Mouse (Mus musculus) cerebellum, adult 11-12 months (tissue): ENCODE measurements at regions not wholly inside any gene's neighbourhood (a gene's known extent, or its start where the extent isn't known, plus 50 kb on each side); places are given as distances from the start of the nearest gene placed in this dataset.
A peak's percentile ranks its signal among the peaks of the same experiment; 100 is the strongest.
"Not testable (repeated sequence)": the region's sequence is repeated elsewhere in the genome, so short reads cannot be mapped to it uniquely, and the experiment has no call there.

Experiments used
- DNase-seq: peaks from one replicate; pipeline ENCODE4 v3.0.0; 2022

DNA sequence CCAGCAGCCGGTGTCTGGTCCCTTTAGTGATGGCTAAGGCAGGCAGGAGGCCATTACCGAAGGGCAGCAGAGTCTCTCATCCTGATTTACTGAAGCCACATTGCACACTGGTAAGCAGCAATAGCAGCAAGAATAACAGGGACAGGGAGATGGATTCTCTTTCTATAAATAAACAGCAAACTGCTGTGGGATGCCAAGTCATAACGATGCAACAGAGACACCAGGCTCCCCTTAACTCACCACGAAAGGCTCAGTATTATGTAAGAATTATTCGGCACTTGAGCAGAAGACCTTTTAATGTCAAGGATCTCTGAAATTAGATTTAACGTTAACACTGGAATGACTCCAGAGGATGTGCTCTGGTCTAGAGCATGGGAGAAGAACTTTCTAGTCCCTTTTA, 202.1 kb downstream of the Ddx10 start:
- no peak for DNase-seq

DNA sequence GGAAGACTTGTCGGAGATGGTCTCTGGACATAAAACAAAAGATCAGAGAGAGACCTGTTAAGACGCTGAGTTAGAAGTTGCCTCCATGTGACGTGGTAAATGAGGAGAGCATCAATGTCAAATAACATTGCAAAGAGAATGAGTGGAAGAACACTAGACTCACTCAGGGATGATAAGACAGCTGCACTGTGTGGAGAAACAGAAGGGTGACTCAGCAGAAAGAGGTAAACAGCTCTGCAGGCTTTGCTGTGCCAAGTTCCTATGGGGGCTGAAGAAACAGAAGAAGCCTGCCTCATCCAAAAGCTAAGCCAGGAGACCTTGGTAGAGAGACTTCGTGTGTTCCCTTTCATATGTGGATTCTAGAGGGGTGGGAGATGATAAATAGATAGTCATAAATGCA, 214.1 kb downstream of the Ddx10 start:
- DNase-seq, result no peak

DNA sequence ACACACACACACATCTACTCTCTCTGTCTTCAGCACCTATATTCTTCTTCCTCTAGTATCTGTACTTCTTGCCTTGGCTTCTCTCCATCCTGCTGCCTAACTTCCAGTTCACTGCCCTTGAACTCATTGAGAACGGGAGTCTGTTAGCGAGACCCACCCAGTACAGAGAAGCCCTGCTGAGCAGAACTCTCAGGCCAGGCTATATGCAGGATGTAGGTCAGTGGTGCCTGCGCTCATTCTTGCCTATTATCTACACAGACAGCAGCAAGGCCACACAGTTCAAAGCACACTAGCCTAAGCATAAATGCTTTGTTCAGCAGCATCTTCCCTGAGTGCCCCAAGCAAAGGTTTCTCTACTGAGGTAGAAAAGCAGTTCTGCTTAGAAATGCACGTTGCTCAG, 225.8 kb downstream of the Ddx10 start:
- DNase-seq, result no peak

DNA sequence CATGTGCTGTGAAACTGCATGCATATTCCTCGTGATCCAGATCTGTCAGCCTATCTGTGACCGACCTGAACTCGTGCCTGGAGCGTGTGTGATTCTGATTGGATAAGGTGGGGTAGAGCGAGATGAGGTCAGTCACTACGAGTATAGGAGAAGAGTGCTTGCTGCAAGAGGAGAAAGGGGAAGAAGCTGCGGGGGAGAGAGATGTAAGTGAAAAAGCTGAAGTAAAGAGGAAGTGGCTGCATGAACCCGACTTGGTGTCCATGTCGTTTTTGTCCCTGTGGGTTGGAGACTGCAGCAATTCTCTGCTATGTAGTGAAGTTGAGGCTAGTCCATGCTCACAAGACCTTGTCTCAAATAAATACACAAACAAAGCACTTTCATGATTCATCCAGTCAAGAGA, 237.1 kb downstream of the Ddx10 start:
- DNase-seq, result no peak

DNA sequence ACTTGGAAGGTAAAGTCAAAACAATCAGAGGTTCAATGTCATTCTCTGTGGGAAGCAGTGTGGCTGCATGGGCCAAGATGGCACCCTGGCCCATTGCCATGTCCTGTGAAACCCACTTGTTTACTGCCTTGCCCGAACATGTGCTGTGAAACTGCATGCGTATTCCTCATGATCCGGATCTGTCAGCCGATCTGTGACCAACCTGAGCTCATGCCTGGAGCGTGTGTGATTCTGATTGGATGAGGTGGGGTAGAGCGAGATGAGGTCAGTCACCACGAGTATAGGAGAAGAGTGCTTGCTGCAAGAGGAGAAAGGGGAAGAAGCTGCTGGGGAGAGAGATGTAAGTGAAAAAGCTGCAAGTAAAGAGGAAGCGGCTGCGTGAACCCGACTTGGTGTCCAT, 240.5 kb downstream of the Ddx10 start:
- DNase-seq, result no peak

DNA sequence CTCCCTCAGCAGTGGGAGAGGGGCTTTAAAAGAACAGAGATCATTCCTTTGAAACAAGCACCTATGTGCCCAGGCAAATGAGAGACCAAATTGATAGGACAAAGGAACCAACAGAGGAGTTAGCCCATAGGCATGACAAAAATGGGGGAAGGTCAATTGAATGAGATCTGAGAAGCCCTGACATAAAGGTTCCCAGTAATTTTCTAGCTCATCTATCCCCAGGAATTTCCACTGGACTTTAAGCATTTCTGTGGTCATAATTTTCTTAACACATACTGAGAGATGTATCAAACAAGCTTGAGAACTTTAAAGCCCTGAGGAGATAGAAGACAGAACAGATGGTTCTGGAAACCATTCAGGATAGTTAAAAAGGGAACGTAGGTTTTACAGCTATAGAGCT, 241.8 kb downstream of the Ddx10 start:
- DNase-seq, result no peak

DNA sequence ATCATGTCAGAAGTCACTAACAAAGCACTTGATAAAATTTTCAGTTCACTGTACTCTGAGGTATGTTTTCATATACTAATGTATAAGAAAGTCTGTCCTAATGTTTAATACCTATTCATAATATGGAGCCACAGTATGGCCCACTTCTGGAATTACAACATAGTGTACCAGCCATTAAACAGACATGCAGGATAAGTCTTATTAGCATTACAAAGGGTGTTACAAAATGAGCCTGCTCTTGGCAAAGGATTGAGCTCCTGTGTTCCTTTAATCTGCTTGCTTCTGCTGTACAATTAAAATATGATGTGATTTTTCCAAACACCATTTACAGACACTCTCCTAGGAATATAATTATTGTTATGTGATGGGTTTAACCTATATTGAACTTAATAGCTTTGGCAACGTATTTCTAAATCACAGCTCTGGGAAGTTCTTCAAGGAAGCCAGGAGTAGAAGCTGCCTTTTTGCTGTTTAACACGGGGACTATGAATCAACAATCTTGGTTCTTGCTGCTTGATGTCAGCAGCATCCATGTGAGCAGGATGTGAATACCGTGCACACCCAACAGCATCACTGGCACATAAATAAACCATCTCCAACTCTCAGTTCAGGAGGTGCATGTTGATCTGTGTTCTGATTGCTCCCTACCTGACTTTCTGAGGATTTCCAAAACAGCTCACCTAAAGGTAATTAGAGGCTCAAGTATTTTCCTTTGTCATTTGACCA, 243.4 kb downstream of the Ddx10 start:
- DNase-seq, result no peak

DNA sequence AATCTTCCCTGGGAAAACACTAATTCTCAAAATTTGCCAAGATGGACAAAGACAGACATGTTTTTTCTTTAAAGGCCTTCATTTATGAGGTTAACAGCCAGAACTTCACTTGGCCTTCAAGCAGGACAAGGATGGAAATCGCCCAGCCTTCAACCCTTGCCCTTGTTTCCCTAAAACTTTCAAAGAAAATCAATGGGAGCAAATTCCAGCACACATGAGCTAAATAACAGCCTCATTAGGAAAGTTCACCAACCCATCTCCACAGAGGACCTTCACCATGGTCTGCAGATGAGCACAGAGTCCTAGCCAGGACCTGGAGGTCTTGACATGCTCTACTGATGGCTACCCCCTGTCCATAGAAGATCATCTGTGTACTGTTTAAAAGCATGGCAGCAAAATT, 271.8 kb downstream of the Ddx10 start:
- no peak for DNase-seq

DNA sequence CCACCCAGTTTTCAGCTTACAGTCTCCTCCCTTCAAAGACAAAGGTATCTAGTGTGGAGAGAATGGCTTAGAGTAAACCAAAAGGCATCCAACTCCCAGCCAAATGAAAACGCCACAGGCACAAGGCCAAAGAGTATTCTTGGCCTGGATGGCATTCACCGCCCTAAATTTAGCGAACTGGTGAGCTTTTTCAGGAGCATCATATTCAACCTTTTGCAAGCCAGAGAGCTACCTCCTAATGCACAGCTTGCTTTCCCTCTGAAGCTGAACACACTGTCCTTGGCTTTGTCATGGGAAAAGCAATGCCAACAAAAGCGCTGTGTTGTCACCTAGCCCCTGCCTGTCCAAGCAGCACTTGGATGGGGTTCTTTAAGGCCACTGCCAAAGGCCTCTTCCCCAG, 282.2 kb downstream of the Ddx10 start:
- DNase-seq, result peak; percentile 85

DNA sequence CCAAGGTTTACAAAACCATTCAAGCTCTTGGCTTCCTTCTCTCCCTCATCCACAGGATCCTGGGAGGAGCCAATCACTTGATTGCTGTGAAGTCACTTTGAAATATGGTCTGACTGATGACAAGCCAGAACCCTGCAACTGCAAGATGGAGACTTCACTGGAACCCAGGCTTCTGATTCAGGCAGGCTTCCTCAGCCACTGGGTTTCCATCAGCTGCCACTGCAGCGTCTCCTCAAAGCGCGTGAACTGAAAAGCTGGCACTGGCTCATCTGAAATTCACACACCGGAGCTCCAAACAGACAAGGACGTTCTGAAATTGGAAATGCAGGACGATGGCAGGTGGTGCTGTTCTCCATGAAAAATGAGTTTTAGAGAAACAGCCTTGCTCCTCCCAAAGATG, 280.1 kb upstream of the AI593442 start:
- peak; percentile 30 for DNase-seq

DNA sequence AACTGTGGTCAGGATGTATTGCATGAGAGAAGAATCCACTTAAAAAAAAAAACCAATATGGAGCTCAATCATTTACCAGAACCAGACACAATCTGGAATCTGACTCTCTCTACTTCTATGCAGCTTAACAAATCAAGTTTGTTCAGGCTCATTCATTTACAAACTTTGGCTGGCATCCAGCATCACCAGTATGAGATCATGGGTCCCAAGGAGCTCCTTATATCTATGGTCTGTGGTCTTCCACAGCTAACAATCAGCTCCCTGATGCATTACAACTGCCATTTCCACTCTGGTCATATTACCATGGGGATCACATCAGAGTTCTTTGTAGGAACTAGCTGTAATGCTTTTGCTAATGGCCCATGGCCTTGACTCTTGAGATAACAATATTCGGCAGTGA, 277.7 kb upstream of the AI593442 start:
- DNase-seq, result no peak

DNA sequence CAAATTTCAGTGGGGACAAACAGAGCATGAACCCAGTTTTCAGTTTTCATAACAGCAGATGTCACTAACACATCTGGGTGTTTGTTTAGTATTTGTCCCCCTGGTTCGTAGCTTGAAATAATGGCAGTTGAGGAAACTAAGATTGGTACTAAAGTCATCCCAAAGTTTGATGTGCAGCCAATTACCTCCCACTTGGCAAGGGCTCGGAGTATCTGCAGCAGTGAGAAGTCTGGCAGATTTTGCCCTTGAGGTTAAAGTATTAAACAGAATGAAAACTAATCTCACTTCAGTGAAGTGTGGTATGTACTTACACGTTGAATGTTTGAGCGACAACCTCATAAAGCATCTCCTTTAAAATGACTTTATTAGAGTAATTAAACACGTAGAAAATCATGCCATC, 264.5 kb upstream of the AI593442 start:
- no peak for DNase-seq

DNA sequence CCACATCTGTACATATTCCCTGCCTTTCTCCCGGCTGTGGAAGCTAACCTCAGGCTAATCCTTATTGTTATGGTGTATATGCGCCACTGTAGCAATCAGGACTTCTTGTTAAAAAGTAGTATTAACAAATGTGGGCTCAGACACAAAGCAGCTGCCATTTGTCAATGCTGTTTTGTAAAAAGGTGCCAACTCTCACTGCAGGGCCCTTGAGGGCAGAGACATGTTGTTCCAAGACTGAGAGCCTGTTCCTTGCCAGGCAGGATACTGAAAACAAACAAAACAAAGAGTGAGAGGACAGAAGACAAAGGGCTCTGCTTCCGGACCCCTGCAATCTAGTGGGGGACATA, 262.0 kb upstream of the AI593442 start:
- DNase-seq, result peak; percentile 4

DNA sequence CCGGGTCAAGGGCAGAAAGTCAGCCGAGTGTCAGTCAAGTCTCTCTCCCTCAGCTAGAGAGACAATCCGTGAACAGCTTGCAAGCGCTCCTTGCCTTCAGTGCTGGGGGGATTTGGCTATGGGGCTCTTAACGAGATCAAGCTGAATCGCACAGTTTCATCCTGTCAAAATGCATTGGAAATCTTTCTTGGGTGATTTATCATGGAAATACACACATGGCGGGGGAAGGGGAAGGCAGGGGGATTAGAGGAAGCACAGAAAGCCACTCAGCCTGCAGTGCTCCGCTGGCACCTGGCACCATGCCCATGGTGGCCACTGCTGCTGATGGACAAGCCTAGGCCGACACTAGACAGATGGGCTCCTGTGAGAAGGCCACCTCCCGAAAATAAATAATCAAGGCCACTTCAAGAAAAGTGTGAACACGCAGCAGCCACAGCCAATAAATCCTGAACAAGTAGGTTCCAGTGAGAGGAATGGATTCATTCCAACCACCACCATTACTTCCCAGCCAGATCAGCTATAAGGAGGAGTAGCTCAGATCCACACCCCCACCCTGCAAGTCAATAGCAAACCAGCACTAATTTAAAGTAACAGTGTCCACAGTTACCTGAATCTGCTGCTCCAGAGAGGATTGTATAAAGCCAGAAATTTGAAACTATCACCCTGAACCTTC, 261.5 kb upstream of the AI593442 start:
- DNase-seq, result peak; percentile 8

DNA sequence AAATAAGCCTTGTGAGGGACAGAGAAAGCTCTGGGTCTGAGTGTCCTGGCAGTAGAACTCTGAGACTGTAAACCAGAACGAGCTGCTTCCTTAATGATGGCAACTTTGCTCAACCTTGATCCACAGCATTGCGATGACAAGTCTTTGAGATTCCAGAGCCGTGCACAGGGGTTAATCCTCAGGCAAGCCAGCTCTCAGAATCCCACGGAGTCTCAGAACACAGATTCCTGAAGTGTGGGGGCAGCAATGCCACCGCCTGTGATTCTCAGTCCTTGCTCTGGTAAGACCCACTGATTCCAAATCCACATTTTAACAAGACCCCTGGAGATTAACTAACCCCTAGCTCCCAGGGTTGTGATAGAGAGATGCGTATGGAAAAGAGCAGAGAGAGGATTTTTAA, 255.5 kb upstream of the AI593442 start:
- no peak for DNase-seq

DNA sequence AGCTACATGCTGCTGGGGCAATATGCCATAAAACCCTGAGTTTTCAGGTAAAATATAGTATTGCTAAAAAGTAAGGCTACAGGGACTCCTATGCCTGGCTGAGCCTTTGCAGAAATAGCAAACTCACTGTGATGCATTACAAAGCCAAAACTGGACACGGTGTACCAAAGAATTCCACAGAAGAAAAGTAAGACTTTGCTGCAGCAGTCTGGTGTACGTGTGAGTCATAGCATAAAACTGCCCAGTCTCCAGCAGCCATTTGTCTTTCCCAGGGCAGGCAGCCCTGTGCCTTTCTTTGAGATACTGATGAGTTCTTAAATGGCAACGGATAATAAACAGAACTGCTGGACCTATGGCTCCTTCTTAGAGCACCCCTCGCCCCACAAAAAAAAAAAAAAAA, 237.9 kb upstream of the AI593442 start:
- DNase-seq, result no peak

DNA sequence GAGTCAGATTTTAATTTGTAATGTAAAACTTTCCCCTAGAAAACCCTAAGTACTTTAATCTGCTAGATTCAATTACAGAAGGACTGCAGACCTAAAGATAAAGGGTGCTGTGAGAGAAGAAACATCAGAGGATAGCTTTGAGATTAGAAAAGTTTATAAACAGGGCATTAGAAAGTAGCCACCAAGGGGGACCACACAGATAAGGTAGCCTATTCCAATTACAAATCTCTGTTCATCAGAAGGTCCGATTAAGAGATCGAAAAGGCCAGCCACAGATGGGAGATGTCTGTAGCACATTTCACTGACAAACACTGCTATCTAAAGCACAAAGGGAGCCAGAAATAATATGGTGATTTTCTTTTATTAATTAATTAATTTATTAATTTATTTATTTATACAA, 209.1 kb upstream of the AI593442 start:
- not testable (repeated sequence) for DNase-seq

DNA sequence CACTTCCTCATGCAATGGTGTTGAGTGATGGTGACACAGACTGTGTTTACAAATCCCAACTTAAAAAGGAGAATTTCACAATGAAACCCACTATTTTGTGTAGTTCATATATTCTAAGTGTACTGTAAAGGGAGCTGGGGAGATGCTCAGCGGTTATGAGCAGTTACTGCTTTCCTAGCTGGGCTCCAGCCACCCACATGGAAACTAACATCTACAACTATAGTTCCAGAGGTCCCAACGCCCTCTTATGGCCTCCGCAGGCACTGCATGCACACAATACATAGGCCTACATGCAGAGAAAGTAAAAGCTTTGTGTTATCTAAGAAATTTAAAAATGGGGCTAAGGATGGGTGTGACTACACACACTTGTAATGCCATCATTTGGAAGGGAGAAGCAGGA, 208.4 kb upstream of the AI593442 start:
- not testable (repeated sequence) for DNase-seq

DNA sequence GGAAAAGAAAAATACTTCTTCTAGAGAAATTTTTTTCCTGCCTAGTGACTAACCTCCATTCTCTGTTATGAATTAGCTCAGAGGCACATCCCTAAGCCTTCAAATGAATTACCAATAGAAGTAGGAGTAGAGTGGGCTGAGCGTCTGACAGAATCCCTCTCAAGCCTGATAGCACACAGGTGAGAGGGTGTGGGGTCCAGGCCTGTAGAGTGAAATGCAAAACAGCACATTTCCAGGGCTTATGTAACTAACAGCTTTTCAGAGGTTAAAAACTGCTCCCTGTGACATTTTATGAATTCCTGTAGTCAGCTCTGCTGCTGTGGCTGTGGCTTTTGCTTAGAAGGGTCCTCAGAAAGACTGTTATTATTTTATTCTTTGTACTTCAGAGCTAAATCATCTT, 187.7 kb upstream of the AI593442 start:
- DNase-seq, result no peak

DNA sequence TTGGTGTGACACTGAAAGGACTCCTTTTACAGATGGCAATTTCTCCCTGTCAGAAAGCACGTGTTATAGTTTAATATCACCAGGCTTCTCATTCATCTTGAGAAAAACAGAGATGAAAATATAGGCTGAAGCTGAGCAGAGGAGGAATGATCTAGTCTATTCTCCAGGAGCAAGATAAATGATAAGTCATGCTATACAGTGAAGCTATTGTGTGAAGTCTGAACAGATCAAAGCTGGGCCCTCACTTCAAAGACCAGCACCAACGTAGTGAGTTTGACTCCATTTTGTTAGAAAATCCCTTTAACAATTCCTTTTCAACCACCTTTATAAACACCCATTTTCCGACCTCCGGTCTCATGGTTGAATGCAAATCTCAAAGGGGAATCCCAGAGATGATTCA, 180.7 kb upstream of the AI593442 start:
- DNase-seq, result no peak

DNA sequence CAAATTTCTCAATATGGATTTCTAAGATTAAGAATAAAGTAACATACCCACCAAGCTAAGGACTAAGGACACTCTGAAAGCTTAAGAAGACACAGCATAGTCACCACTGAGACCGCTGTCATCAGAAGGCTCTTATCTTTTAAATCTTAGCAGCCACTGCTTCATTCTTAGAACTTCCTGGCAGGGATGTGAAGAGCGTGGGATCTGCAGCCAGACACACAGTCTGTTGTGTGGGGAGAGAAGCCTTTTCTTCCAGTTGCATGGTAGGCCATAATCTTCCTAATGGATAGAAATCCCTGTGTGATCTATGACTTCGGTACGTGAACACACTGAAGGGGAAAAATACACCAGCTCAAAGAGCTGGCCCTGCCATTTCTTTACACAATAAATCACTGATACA, 178.8 kb upstream of the AI593442 start:
- DNase-seq, result no peak

DNA sequence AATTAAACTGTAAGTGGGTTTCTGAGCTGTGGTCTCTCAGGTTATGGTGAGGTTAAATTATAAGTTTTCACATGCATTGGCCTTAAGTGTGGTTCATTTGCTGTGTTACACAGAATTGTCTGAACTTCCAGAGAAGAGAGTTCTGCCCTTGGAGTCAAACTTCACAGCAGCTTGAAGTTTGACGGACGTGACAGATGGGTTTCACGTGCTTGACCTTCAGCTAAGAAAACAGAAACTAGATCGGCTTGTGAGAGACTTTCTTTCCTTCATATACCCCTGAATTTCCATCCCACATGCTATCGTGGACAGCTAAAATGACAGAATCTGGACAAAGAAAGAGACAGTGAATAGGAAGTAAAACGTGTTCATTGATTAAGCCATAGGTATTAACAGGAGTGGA, 173.8 kb upstream of the AI593442 start:
- DNase-seq, result no peak

DNA sequence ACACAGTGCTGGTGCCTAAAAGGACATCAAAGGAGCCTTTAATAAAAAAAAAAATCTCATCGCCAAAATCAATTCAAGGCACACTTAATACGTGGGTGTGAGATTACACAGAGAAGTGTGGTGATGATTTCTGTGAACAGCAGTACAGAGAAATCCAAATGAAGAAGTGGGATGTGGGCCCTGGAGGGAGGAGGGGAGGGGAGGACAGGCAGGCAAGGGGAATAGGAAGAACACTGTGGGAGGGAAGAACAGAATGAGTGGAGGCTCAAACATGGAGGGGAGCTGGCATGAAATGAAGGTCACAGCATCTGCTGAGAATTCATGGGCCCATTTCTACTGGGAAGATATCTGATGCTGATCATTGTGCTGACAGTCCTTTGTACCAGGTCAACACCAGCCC, 171.0 kb upstream of the AI593442 start:
- DNase-seq, result no peak

DNA sequence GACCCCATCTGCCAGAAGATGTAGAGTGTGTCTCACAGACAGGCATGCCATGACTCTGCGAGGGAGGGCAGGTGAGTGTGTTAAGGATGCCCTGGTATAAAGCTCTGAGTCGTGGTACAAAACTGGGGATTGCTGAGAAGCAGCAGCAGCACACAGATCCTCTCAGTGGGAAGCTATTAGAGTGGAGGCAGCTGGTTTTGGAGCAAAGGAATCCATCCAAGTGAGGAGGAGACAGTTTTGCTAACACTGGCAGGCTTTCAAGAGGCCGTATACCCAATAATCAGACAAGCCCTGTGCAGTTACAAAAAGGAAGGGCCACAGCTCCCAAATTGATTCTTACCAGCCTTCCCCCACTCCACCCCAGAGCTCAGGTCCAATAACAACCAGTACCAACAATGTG, 170.4 kb upstream of the AI593442 start:
- DNase-seq, result no peak

DNA sequence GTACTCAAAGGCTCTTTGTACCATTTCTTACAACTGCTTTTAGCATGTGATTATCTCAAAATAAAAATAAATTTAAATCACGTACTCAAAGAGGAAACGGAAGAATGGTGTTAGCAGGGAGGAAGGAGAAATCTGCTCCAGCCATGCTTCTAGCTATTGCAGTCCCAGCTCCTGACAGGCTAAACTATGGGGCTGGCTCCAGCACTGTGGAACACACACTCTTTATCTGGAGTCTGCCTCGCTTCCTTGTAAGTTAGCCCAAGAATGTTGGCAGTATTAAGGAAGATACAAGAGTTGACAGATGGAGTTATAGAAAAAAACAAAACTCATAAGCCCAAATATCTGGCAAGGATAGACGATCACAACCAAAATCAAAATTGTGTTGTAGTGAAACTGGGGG, 161.5 kb upstream of the AI593442 start:
- no peak for DNase-seq
